Mouse (Mus musculus) neural tube, embryonic 10.5 days (tissue): ENCODE measurements around the gene Sdc1.

Experiments
- DNase-seq: peaks from one replicate; pipeline ENCODE4 v3.0.0-alpha.2; 2017; ENCODE audit warnings: low spot score; ENCODE audit errors: extremely low spot score

The Sdc1 gene

DNA sequence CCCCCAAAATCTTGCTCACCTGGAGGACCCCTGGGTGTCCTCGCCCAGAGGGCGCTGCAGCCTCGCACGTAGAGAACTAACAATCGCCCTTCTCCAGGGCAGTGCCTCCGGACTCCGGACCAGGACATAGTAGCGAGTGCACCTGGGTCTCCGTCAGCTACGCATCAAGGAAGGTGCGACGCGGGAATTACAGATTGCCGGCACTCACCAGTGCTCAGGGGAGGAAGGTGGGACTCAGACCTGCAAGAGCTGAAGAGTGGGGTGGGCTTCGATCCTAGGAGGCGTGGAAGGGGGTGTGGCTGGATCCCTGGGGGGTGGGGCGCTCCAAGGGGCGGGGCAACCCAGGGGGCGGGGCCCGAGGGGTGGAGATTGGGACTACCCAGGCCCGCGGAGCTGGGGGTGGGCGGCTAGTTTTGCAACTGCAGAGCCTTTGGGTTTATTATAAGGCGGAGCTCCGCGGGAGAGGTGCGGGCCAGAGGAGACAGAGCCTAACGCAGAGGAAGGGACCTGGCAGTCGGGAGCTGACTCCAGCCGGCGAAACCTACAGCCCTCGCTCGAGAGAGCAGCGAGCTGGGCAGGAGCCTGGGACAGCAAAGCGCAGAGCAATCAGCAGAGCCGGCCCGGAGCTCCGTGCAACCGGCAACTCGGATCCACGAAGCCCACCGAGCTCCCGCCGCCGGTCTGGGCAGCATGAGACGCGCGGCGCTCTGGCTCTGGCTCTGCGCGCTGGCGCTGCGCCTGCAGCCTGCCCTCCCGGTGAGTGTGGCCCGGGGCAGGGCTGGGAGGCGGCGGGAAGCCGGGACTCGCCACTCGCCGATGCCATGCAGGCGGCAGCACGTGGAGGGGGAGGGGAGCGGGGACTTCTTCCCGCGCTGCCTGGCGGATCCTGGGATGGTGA lies at the start of gene Sdc1:
Sdc1 (plus strand) TSS at position 378 of the 898 bp plus-strand sequence.
- DNase-seq, result peak; percentile 95

DNA sequence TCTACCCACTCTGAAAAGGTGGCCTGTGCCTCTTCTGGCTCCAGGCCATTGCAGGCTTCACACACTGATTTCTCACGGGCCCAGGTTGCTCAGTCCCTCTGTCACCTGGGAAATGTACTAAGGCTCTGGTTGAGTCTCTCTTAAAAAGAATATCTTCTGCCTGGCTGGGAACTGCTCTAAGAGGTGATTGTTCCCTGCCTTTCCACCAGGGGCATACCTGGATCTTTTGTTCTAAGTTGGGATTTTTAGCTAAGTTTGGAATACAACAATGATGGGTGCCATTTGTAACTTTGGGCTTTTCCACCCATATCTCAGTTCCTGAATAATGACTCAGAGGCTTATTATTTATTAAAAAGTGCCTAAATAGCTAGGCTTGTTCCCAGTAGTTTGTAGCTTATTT lies 44.2 kb upstream of the Sdc1 start:
- DNase-seq, result no peak

DNA sequence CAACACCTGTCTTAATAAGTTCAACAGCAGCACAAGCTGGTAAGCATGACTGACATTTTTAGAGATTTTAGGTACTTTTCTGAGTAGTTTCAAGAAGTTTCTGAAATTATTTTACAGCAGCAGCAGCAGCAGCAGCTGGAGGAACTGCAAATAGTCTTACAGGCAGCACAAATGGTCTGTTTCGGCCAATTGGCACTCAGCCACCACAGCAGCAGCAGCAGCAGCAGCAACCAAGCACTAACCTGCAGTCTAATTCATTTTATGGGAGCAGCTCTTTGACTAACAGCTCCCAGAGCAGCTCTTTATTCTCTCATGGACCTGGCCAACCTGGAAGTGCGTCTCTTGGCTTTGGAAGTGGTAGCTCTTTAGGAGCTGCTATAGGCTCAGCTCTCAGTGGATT lies 42.4 kb upstream of the Sdc1 start:
- no peak for DNase-seq

DNA sequence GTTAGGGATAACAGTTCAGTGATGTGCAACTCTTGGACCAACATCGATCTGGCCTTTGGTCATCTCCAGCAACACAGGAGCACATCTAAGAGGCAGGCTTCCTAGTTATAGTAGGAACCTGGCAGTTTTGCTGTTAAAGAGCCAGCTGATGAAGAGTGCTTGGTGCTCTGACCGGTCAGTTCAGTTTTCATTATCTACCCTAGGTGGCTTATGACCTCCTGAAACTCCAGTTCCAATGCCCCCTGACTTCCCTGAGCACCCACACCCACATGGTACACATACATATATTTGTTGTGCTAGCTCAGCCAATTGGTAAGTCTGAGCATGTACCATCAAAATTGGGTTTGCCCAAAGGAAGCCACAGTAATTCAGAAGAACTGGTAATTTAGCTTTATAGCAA lies 17.5 kb upstream of the Sdc1 start:
- DNase-seq, result peak; percentile 12

DNA sequence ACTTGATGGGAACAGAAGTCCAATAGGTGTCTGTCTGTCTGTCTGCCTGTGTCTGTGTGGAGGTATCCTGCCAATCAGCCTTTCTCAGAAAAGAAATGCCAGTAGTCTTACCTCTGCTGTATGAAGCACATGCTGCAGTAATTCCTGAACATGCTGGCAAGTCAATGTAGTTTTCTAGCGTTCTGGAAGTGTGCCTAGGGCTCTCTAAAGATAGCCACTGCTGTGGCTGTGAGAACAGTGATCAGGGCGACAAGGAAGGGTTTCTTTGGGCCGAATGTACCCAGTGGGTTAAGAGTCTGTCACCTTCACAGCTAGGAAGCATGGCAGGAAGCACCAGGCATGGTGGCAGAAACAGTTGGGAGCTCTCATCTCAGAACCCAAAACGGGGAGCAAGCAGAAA lies 17.0 kb upstream of the Sdc1 start:
- peak; percentile 13 for DNase-seq

DNA sequence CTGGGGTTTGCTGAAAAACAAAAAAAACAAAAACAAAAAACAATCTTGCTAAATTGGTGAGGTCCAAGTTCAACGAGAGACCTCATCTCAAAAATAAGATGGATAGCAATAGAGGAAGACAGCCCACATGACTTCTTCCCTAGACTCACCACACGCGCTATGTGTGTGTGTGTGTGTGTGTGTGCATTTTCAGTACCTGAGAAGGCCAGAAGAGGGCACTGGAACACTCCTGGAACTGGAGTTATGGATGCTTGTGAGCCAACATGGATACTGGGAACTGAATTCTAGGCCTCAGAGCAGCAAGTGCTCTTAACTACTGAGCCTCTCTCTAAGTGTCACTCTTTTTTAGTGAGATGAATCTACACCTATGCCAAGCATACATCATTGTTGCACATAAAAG lies 13.1 kb upstream of the Sdc1 start:
- peak; percentile 12 for DNase-seq

DNA sequence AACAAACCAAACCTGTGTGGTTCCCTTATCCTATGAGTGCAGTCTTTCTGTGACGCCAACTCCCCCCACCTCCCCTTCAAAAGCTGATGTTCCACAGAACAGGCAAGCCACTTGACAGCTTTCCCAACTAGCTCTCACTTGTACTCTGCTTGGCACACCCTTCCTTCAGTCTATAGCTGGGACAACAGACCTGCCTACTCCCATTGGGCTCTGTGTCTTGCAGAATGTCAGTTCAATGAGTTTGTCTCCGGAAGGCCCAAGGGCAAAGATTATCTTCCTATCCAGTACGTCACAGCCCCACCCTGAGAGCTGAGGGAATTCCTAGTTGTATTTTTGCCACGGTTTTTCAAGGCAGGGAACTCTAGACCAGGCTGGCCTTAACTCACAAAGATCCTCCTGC lies 12.0 kb upstream of the Sdc1 start:
- peak; percentile 11 for DNase-seq

DNA sequence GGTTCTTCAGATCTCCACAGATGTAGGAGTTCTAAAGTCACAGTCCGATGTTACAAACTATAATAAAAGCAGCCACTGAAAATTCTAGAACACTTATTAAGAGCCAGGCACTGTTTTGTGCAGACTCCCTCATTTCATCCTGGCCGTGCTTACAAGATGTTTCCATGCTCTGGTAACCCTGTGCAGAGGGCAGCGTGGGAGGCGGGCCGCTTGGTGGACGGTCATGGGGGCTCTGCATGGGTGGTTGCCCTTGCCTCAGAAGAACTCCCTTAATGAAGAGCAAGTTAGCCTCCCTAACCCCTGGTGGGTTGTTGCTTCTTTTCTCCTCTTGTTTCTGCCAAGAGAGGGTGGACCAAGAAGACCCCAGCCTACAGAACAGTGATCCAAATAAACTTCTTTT lies 11.3 kb upstream of the Sdc1 start:
- DNase-seq, result peak; percentile 10

DNA sequence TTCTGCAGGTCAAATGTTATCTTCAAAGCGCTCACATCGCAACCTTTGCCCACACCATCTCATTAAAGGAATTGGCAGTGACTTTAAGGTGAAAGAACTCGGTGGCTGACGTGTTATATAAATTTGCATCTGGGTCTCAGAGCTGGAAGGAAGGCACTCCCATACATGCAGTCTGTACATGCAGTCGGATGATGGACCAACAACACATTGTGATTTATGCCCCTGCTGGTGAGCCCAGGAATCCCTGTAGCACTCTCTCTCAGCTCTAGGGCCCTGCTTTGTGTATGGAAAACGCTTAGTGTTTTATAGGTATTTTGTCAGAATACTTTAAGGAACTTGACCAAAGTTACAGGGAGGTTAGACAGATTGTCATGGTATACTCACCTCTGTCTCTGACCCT lies 10.6 kb upstream of the Sdc1 start:
- peak; percentile 11 for DNase-seq

DNA sequence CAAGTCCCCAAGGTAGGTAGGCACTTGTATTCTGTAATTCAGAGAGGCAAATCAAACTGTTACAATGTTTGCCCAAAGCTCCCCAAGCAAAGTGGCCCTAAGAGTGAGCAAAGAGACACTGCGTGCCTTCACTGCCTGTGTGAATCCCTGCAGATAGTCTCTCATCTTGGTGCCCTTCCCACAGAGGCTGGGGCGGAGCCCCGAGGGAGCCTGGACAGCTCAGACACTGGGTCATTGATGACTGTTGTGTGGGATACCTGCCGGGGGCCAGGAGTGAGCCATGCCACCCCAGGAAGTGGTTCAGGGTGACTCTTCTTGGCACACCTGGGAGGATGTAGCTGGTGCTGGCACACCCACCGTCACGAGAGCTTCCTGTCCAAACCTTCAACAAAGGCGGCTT lies 10.1 kb upstream of the Sdc1 start:
- DNase-seq, result no peak

DNA sequence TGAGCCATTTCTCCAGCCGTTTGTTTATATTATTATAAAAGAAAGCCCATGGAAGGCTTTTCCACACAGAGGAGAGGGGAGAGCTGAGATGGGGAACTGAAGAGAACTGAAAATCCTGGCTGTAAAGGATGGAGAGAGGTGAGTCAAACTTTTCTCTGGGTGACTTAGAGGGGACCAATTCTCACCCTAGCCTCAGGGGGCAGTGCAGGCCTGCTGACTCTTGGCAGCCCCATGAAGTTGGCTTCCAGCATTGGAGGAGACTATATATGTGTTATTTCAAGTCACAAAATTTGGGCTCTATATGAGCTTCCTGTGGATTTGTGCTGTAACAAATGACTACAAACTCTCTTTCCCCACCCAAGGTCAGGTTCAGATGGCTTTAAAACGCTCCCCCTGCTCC lies 8.5 kb upstream of the Sdc1 start:
- peak; percentile 11 for DNase-seq

DNA sequence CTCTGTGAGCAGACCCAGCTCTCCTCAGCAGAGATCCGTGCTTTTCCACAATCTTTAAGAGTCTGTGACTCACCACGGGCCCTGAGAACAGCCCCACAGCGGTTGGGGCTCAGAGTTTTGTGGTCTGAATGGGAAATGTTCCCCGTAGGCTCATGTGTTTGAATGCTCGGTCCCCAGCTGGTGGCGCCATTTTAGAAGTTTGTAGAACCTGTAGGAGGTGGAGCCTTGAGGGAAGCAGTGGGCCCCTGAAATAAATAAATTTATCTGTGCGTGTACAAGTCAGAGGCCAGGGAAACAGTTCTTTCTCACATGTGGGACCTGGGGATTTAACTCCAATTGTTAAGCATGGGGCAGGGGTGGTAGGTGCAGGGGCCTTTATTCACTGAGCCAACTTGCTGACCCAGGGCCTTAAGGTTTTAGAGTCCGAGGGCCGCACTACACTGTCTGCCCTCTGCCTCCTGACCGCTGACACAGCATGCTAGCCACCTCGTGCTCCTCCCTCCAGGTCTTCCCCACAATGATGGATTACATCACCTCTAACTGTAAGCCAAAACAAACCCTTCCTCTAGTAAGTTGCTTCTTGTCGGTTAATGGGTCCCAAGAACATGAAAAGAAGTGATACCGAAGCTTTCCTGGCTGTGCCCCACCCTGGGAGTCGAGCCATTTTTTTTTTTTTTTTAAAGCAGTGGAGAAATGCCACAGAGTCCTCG lies 6.7 kb upstream of the Sdc1 start:
- no peak for DNase-seq

DNA sequence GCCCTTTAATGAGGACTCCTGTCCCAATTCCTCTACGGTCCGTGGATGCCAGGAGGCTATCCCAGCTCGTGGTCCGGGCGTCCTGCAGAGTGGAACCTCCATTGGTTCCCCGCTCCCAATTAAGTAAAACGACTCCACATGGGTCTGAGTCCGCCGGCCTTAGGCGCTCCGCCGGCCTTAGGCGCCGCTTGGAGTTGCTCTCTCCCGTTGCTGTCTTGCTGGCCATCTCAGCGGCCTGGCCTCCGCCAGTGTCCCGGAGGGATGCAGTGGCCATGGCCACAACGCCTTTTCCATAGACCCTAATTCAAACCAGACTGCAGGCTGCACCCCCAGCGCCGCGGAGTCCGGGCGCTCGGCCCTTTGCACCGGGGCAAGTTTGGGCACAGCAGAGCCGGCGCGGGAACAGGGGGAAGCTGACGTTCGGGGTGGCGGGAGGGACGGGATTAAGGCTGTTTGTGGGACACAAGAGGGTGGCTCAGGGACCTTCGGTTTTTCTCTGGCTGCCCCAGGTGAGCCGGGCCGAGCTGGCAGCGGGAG lies 789 bp downstream of the Sdc1 start:
- DNase-seq, result peak; percentile 82

DNA sequence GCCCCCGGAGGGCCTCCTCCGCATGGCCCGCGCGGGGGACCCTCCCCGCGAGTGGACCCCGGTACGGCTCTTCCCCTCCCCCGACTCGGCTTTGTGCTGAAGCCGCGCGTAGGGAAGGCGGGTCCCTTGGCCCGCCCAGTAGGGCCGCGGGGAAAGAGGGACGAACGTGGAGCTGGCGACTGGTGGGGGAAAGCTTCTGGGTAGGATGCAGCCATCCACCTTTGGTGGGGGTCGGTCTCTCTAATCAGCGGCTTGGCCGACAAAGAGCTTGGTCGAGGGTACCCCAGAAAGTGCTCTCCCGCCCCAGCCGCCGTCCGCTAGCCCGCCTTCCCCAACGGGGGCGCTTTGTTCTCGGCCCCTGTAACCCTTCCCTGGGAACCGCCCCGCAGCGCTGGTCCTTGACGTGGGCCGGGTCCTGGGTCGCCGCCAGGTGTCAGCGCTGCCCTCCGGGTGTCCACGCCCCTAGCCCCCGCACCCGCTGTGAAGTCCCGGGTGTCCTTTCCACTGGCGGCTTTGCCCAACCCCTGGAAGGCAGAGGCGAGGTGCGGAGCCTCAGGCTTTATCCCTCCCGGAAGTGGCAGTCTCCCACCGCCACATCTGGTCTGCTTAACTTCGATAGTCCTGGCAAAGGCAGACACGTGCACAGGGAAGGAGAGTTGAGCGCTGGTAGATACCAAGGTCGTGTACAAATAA lies 1.5 kb downstream of the Sdc1 start:
- DNase-seq, result peak; percentile 79

DNA sequence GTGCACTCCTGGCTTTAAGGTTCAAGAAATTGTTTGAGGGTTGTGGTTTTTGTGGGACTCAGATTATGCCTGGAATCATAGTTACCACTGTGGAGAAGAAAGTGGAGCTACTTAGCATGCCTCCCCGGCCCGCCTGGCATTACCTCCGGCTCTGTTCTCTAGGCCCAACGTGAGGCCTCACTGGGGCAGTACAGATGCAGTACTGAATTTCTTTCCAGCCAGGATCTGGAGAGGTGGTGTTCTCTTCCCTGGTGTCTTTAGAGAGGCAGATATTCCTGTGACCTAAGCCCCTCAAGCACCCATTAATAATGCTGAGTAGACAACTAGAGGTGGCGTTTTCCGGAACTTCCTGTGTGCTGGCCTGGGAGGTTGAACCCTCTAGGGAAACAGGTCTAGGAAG lies 2.2 kb downstream of the Sdc1 start:
- no peak for DNase-seq

DNA sequence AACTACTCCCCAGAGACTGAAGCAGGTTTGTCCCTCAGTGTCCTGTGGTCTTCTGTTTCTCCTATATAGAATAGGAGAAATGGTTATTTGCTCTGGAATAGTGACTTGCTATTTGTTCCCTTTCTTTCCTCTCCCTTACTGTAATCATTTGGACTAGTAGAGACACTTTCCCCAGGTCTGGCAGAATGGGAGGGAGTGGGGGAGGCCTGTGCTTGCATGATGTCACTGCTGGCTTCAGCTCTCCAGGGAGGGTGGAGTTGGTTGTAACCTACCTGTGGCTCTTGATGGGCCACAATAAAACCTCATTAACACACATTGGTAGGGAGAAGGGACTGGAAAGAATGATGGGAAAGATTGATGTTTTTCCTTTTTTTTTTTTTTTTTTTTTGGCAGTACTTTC lies 3.1 kb downstream of the Sdc1 start:
- no peak for DNase-seq

DNA sequence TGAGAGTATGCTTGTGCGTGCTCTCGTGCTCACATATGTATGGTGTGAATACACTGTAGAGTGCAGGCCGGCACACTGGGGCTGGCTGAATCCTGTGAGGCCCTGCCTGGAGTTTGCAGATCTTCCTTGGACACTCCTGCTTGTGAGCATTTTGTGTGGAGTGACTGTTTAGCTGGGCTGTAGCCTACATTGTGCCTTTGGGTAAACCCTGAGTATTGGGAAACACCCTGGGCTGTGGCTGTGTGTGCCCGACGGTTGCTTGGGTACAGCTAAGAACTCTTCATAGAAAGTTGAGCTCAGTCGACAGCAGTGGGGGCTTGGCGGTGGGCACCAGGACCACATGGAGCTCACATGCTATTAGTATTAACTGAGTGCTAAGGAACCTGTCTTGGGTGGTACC lies 5.1 kb downstream of the Sdc1 start:
- DNase-seq, result no peak

DNA sequence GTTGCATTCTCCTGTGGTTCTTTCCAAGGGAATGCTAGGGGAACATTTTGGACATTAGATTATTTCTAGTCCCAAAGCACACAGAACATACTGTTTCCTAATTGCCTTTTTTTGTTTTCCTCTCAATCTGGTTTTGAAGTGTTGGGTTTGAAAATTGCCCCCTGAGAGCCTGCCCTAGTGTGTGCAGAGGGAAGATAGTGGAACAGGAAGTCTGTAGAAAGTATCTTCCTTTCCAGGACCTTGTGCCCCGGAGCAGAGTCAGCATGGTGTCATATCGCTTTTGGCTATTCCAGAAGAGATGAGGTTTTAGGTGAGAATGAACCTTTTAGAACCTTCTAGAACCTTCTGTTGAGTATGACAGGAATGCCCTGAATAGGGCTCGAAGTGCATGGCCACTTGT lies 5.6 kb downstream of the Sdc1 start:
- DNase-seq, result no peak

DNA sequence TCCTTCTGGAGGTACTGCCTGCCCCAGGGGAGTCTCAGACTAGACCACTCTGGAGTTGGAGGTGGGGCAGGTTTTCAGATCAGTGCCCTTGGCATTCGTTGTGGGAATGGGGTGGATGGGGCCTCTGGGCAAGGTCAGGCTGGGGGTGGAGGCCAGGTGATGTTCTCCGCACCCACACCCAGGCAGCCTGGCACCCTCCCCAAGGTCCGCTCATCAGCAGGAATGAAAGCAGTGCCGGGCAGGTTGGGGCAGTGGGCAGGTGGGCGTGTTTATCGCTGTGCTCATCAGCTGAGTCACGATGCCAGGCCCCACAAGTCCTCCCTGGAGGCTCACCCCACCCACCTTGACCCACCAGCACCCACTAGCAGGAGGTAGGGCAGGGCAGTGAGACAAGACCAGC lies 7.0 kb downstream of the Sdc1 start:
- DNase-seq, result no peak

DNA sequence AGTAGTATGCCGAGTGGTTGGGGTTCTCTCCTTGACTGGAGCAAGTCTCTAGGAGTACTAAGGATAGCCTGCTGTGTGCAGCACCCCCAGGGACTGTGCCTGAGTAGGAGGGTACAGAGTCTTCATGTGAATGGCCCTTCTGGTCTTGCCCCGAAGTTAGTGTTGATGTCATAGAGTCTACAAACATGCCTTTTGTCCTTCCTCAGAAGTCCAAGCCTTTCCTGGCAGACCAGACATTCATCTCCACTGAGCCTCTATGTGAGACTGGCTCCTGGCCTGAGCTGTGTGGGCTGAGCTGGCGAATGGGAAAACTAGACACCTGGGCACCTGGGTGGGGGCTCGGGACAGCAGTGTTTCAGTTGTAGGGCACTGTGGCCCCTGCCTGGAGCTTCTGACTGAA lies 8.7 kb downstream of the Sdc1 start:
- DNase-seq, result no peak

DNA sequence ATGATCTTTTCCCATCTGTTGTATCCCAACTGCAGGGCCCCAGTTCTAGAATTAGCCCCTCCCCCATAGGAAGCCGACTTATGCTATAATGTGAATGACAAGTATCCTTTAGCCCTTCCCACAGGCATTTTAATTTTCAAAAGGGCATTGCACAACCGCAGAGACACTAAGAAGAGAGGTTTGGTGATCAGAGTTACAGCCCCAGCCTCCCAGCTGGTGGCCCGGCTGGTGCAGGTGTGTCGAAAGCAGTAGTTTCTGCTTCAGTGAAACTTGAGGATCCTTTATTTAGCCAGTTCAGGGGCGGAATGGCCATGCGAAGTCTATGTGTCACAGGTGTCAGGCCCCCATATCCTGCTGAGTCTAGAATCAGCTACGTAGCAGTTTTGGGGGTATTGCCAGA lies 10.0 kb downstream of the Sdc1 start:
- no peak for DNase-seq
